Mouse (Mus musculus): ENCODE data around the gene Sectm1b.
A peak's percentile ranks its signal among the peaks of the same experiment; 100 is the strongest.
"Not testable (repeated sequence)": the region's sequence is repeated elsewhere in the genome, so short reads cannot be mapped to it uniquely, and the experiment has no call there.

The Sectm1b gene

DNA sequence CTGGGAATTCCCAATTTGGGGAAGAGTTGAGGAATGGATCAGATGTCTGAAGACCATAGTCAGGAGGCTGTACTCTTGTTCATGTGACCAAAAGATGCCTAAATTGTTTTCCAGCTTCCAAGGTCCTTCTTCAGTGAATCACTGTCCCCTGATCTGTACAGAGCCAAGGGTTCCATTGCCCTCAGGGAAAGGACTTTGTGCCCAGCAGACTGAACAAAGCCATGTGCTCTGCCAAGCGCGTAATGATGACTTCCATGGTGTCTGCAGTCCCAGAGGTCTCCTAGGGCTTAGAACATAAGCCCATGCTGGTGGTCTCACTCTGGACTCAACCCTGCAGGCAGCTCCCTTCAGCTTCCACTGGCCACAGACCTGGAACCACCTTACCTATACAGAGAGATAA lies 4.5 kb upstream of the Sectm1b start:
- DNase-seq: no peak

DNA sequence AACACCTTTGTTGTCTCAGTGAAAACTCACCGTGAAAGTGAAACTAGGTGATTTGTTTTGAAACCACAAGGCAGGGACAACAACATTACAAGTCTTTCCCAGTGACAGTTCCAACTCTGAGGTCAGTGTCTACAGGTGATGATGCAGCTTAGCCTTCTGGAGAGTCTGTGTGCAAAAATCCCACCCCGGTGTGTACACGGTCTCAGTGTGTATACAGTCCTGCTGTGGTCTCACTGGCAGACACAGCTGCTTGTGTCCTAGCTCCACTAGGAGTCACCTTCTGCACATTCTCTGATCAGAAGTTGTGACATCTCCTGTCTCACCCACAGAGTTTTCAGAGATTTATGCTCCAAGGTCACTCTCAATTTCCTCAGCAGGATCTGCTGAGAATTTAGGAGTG lies 828 bp upstream of the Sectm1b start:
- DNase-seq: no peak

DNA sequence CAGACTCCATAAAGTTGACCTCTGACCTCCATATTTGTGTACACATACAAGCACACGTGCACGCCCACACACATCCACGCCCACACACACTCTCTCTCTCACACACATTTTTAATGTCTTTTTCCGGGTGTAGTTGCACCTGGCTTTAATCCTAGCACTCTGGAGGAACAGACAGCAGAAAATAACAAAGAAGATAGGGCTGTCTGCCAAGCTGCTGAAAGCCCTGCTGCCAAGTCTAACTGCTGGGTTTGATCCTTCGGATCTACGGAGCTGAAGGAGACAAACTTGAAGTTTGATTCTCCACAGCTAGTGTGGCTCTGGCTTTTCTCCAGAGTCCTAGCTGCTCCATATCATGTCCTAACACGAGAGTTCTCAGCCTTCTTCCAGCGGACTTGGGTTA lies 1.8 kb downstream of the Sectm1b start:
- no peak for DNase-seq

DNA sequence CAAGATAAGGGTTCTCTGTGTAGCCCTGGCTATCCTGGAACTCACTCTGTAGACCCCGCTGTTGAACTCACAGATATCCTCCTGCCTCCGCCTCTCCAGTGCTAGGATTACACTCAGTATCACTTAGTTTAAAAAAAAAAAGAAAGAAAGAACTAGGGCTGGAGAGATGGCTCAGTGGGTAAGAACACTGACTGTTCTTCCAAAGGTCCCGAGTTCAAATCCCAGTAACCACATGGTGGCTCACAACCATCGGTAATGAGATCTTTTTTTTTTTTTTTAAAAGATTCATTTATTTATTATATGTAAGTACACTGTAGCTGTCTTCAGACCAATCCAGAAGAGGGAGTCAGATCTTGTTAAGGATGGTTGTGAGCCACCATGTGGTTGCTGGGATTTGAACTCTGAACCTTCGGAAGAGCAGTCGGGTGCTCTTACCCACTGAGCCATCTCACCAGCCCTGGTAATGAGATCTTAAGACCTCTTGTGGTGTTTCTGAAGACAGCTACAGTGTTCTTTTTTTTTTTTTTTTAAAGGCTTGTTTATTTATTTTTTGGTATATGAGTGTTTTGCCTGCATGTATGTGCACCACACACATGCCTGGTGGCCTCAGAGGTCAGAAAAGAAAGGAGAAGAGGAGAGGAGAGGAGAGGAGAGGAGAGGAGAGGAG lies 2.8 kb downstream of the Sectm1b start:
- not testable (repeated sequence) for DNase-seq

DNA sequence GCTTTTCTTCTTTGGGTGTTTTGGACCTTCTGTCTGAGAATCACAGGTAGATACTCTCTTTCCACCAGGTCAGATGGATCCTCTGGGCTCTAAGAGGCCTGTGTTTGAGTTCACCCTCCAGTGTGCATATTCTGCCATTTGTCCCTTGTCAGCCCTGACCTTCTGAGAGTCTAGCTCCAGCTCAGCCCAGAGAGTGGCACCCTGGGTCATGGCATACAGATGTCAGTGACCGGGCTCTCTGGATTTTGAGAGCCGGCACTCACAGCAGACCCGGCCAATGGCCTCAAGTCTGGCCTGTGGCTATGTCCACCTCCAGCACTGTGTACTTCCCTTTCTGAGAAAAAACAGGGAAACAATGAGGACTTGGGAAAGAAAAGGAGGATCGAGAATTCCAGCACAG lies 3.9 kb downstream of the Sectm1b start:
- DNase-seq: no peak

DNA sequence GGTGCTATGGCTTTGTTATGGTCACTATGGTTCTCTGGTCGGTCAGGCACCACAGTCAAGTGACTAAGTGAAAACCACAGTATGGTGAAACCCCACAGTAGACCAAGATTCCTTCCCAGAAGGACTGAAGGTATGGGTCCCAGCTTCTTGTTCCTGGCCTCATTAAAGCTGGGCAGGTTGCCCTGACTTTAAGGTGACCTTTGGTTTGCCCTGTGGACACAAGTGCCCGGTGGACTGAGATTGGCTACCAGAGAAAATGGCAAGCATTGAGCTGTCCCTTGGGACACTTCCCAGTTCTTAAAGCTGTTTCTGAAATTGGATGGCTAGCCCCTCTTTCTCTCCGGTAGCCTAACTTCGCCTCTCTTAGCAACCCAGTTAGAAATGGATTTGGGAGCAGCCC lies 4.4 kb downstream of the Sectm1b start:
- no peak for DNase-seq

DNA sequence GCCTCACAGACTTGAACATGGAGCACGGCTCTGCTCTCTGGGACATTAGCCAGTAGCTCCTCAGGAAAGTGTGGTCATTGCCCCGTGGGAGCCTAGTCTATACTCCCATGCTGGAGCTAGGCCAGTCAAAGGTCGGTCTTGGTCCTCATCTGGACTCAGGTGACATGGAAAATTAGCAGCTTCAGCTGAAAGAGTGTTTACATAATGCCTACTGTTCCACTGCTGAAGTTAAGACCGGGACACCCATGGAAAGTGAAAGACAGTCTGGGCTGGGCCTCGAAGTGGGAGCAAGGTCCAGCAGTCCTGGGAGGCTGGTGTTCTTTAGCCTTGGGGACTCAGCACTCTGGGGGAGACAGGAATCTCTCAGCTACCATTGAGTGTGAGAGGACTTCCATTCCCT lies 5.2 kb downstream of the Sectm1b start:
- DNase-seq: no peak

DNA sequence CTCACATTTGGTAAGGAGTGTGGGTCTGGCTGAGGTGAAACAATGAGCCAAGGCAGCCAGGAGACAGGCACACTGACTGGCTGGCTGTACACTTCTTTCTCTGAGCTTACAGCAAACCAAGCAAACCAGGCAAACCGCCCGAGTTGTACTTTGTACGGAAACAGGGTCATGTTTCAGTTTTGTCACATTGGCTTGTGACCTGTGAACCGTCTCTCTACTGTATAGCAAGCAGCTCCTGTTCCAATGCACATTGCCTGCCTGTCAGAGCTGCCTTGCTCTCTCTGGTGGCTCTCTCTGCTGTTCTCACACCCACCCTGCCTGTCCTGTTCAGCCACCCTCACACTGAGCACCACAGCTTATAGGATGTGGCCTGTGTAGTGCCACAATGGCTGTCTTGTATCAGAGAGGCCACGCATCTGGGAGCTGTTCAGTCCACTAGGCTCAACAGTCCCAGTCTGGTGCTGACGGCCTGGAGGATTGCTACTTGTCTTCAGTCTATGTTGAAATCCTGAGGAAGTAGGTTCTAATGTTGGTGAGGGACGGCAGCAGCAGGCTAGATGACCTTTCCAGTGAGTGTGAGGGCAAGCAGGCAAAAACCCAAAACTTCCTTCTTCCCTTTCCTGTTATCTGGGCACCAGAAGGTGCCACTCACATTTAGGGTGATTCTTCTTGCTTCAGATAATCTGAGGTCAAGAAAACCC lies 6.7 kb downstream of the Sectm1b start:
- DNase-seq: no peak

DNA sequence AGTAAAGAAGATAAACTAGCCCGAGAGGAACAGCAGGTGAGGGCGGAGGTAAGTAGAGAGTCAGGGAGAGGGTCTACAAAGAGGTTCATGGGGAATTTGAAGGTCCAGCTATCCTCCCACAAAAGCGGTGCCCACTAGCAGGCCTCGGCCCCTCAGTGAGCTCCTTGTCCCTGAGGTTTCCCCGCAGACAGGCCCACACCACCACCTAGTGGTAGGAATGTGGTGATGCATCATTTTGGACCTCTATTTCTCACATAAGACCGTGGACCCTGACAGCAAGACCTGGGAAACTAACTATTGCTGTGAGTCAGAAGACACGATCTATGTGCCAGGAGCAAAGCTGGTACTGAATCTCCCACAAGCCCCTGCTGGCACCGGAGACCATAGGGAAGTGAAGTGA lies 9.8 kb downstream of the Sectm1b start:
- DNase-seq: peak; percentile 90

DNA sequence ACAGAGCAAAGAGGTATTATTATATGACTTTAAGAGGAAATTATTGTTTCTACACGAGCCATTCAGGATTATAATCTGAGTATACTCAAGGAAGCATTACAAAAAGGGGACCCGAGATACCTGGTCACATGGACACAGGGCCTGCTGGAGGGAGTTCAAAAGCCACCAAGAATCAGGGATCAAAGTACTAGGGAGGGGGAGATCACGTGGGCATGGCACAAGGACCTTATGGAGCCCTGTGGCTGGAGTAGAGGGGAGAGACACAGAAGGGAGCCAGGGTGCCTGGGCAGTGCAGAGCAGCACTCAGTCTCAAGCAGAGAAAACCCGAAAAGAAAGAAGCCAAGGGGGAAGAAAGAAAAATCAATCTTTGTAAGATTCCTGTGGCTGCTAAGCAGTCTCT lies 11.0 kb downstream of the Sectm1b start:
- DNase-seq: no peak

DNA sequence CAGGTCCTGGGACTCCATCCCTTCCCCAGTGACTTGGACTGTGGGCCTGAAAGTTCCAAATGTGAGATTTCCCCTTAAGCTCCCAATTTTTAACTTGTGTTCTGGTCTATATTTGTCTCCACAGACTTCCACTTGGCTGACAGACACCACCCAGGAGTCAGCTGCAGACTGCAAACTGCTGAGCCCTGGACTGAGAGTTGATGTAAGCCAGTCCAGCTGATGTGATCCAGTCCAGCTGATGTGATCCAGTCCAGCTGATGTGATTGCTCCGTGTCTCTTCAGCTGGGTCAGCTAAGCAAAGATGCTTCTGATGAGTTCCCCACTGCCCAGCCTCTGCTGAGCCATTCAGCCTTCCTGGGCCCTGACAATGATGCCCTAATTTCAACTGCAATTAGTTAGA lies 11.6 kb downstream of the Sectm1b start:
- DNase-seq: no peak

DNA sequence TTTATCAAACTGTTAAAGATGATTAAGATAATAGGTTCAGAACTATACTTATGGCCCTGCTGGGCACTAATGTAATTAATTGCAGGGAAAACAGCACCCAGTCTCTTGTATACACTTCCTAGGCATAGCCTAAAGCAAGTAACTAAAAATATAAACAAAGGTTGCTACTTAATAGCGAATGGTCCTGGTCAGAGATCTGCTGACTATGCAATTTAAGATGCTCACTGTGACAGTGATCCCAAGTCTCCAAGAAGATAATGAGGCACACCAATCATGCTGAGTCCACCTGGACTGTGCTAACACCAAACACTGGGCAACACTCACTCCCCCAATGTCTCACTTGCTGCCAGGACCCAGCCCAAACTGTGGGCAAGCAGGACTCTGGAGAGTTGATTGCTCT lies 13.5 kb downstream of the Sectm1b start:
- DNase-seq: no peak

DNA sequence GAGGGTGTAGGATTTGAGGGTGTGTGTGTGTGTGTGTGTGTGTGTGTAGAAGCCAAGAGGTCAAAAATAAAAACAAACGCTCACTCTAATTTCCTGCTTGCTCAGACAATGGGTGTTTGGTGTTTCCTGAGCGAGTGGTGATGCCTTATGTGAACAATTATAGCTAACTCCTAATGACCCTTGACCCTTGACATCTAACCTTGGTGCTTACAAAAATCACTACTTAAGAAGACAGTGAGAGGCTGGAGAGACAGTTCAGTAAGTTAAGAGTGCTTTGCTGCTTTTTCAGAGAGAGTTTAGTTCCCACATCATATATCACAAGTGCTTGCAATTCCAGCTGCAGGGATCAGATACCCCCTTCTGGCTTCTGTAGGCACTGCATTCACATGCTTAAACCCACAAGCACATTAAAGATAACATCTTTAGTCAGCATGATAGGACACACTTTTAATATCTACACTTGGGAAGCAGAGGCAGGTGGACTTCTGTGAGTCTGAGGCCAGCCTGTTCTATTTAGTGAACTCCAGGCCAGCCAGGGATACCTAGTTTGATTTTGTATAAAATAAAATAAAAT lies 15.5 kb downstream of the Sectm1b start:
- DNase-seq: peak; percentile 51

DNA sequence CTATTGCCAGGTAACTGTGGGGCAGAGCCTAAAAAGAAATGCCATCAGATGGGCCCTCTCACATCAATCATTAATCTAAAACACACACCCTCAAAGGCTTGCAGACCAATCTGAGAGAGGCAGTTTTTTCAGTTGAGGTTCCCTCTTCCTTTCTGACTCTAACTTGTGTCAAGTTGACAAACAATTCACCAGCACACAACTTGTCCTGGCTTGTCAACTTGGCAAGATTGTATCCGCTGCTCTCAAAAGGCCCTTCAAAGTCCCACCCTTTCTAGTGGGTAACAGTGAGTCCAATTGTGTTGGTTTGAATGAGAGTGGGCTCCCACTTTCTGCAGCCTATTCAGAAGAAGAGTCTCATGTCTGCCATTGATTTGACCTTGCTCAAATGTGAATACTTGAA lies 18.1 kb downstream of the Sectm1b start:
- DNase-seq: no peak

DNA sequence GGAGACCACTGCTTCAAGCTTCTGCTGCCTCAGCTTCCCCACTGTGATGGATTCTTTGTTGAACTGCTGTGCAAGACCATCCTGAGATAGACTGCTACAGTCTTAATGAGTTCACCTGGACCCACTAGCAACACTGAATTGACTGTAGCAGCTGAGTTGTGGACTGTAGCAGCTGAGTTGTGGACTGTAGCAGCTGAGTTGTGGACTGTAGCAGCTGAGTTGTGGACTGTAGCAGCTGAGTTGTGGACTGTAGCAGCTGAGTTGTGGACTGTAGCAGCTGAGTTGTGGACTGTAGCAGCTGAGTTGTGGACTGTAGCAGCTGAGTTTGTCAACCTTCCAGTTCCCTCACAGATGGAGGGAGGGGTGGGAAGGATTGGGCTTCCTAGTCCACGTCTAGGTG lies 20.3 kb downstream of the Sectm1b start:
- not testable (repeated sequence) for DNase-seq

DNA sequence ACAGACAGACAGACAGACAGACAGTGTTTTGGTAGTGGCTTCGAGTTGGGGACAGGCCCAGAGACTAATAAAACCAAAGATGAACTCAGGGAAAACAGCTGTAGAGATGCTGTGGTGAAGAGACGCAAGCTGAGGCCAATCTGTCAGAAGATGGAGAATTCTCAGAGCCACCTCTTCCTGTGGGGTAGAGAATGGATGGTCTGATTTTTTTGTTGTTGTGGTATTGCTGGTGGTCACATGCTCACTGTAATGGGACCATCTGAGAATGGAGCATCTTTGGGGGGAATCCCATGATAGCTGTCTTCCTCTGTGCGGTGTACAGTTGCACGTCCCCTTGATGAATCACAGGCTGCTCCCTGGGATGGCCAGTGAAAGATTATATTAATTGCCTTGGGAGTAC lies 20.9 kb downstream of the Sectm1b start:
- DNase-seq: no peak

DNA sequence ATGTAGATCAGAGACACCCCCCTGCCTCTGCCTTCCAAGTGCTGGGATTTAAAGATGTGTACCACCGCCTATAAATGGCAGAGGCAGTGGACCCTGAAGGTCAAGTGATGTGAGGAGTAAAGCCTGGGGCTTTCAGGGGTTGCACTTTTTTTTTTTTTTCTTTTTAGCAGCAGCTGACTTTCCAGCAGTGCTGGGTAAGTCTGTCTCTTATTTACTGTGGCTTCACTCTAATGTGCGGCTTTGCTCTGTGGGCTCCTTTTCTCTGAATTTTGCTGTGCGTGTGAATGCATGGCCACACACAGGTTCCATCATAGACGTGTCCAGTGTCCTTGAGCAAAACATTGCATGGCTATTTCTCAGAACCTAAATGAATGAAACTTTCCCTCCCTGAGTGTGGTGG lies 21.7 kb downstream of the Sectm1b start:
- DNase-seq: no peak

DNA sequence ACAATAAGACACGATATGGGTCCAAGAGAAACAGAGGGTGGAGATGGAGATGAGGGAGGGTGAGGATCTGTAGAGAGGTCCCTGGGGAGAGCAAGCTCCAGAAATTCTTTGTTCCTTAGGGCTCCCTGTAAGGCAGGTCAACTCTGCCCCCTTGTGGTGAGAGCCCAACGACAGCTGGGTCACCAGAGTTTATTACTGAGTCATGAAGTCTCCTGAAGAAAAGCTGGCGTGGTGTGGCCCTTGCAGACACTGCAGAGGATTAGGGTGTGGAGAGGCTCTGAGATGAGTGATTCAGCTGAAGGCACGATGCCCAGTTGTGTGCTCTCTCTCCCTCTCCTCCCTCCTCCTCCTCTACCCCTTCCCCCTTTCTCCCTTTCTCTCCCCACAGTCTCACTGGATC lies 22.2 kb downstream of the Sectm1b start:
- DNase-seq: peak; percentile 84

DNA sequence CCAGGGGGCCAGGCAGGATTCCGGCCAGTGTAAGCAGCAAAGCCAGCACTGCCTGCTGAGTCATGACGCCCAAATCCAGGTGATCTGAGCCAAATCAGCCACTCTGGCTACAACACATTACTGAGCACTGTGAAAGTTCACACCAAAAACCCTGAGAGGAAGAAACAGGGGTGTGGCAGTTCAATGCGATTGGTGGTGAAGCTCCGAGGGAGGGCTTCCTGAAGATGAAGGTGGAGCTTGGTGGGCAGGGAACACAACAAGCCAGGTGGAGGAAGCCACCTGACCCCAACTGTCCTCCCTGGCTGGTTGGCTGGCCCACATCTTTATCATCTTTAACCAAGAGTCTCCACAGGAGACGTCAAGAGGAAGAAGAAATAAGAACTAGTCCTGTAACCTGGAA lies 24.1 kb downstream of the Sectm1b start, which contains the start of gene Cd7:
Cd7 (minus strand) TSS at position 117 of the 400 bp plus-strand sequence.
- no peak for DNase-seq

DNA sequence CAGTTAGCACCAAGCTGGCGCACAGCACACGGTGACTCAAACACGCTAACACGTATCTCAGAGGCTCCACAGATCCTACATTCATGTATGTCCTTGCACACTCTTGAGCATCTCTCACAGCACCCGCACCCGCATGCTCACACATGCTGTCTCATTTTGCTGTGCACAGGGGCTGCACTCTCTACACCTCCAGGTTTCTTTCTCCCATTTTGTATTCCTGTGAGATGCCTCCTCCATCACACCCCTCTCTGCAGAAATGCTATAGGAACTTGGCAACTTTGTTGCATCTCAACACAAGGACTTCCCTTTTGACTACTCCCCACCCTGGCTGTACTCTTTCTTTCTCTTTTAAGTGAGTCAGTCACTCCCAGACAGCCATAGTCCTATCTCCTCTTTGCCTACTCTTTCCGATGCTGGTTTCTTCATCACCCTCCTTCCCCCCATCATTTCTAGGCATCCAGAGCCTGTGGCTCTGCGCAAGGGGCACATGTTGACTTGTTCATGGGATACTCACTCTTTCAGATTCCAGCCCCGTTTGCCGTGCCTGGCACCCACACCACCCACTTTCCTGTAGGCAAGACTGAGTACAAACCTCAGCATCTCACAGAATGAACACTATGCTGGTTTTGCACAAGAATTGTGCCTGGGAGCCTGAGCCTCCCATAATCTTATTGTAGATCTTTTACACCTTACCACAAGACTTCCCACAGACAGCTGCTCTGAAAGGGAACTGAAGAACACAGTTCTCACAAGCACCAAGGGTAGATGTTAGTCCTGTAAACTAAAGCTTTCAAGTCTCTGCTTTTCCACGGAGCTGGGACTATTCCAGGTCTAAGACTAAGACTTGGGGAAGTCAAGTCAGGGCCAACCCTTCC lies 24.8 kb downstream of the Sectm1b start:
- no peak for DNase-seq

DNA sequence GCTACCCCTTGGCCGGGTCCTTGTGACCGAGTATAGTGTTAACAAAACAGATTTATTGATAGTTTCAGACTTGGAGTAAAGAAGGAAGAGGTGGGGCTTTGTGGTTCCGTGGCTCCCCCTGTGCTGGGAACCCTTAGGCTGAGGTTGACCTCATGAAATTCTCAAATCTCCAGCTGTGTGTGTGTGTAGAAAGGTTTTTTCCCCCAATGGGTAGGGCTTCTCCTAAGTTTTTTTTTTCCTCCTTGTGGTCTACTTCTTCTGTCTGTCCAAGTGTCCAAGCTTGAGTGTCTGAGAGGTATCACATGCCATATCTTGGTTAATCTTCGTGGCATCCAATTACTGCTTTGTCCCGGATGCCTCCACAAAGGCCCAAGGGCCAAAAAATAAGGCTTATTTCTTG lies 30.3 kb downstream of the Sectm1b start:
- no peak for DNase-seq

DNA sequence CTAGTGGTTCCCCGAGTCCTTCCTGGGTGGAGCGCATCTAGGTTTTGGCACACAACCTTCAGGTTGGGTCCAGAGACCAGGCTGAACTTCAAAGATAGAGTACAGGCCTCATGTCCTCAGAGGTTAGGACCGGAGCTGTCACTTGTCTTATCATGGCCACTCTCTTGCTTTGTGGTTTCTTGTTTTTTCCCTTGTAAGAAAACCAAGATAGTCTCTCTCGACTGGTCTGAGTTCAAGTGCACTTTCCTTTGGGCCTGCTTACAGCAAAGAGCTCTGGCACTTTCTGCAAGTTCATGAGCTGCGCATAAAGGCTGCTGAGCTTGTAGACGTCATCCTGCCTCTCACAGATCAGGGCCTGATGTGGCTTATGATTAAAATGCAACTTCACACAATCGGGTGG lies 36.1 kb downstream of the Sectm1b start:
- no peak for DNase-seq

DNA sequence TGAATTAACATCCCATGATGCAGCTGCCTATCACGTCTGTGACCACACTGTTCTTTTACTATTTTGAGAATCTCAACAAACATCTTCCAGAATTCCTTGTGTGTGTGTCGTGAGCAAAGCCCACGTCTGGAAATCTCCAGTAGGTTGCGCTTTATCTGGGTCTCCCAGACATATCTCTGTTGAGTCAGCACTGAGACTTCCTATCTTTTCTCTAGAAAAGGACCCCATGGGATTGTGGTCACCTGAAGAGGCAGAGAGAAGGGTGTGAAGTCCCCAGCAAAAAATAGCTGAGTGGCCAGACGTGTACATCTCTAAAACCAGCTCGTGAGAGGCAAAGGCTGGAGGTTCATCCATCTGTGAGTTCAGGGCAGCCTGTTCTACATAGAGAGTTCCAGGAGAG lies 39.2 kb downstream of the Sectm1b start:
- no peak for DNase-seq

DNA sequence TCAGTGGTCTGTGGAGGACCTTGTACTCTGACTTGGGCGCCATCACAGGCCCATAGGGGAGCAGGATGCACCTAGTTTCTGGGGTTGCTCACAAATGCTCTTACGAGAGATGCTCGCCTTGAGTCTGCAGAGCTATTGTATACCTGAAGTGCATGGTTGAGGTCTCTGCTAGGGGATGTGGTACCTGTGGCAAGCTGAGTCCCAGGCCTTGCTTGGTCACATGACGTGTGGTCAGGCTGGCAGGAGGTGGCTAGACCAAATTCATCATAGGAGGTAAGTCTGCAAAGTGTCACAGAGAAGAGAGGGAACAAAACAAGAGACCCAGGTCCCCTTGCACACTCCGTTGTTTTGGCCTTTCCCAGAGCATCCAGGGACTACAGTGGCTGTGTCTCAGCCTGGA lies 43.9 kb downstream of the Sectm1b start:
- DNase-seq: no peak
